Mouse (Mus musculus): ENCODE results near the gene Rexo2. TPM values are rescaled to one million over a fixed set of nuclear protein-coding genes. Genes with fewer than 3 reads are reported as not detected.

Gene Rexo2
- polyA plus RNA-seq, 1 experiment from 2014 or later = 119 TPM

GRCm38 (mm10) chr9:48504741-48505365 is 24.4 kb upstream of the Rexo2 start:
- no peak overlapping the region; the same call in 1 of the 2 replicates for H3K27ac ChIP-seq (ENCODE audit: low read length)

GRCm38 (mm10) chr9:48503001-48503400 is 22.6 kb upstream of the Rexo2 start:
- H3K27me3 ChIP-seq (ENCODE audit: control insufficient read depth, insufficient read depth, low read depth, low read length) = no peaks in the 10 kb centered on the region; the same call in 1 of the 2 replicates

More at GRCm38 (mm10) chr9:48504741-48505365, 24.4 kb upstream of the Rexo2 start:
- WGBS = 59% methylated on average over 8 of the region's 8 CpGs
- no peak for ATAC-seq
- Histone ChIP-seq H3K27me3 (ENCODE audit: control insufficient read depth, insufficient read depth, low read depth, low read length) (no peaks in the 10 kb centered on the region; the same call in 1 of the 2 replicates), H3K4me3 (ENCODE audit: low read depth, low read length) (no peak overlapping the region), H3K36me3 (ENCODE audit: control insufficient read depth, insufficient read depth, low read length) (no peaks in the 10 kb centered on the region), H3K9ac (ENCODE audit: low read depth, low read length) (no peak overlapping the region), H3K4me2 (ENCODE audit: low read length) (no peak overlapping the region), H3K4me1 (ENCODE audit: control insufficient read depth, insufficient read depth, low read length) (no peaks in the 10 kb centered on the region), H3K9me3 (replicated peaks; ENCODE audit: control insufficient read depth, low read length, poor library complexity, severe bottlenecking) (no peaks in the 10 kb centered on the region)

GRCm38 (mm10) chr9:48501192-48501591 is 20.8 kb upstream of the Rexo2 start:
- H3K27me3 ChIP-seq (ENCODE audit: control insufficient read depth, insufficient read depth, low read depth, low read length) = no peaks in the 10 kb centered on the region; the same call in none of the 2 replicates
- H3K36me3 ChIP-seq (ENCODE audit: control insufficient read depth, insufficient read depth, low read length) = no peaks in the 10 kb centered on the region
- H3K4me3 ChIP-seq (ENCODE audit: low read depth, low read length) = no peak overlapping the region
- 81% methylated on average over 7 of the region's 7 CpGs for WGBS
- H3K9me3 ChIP-seq (replicated peaks; ENCODE audit: control insufficient read depth, low read length, poor library complexity, severe bottlenecking) = no peaks in the 10 kb centered on the region
- no peak overlapping the region for H3K4me2 ChIP-seq (ENCODE audit: low read length)
- no peak for ATAC-seq
- H3K9ac ChIP-seq (ENCODE audit: low read depth, low read length) = no peak overlapping the region
- H3K4me1 ChIP-seq (ENCODE audit: control insufficient read depth, insufficient read depth, low read length) = peaks cover 2% of the 10 kb centered on the region
- H3K27ac ChIP-seq (ENCODE audit: low read length) = no peak overlapping the region

More at GRCm38 (mm10) chr9:48503001-48503400, 22.6 kb upstream of the Rexo2 start:
- no peak for ATAC-seq
- no peak overlapping the region for H3K27ac ChIP-seq (ENCODE audit: low read length)
- 68% methylated on average over 2 of the region's 2 CpGs for WGBS
- H3K4me3 ChIP-seq (ENCODE audit: low read depth, low read length) = no peak overlapping the region
- H3K36me3 ChIP-seq (ENCODE audit: control insufficient read depth, insufficient read depth, low read length) = no peaks in the 10 kb centered on the region
- H3K9ac ChIP-seq (ENCODE audit: low read depth, low read length) = no peak overlapping the region
- H3K4me1 ChIP-seq (ENCODE audit: control insufficient read depth, insufficient read depth, low read length) = no peaks in the 10 kb centered on the region
- no peak overlapping the region for H3K4me2 ChIP-seq (ENCODE audit: low read length)
- H3K9me3 ChIP-seq (replicated peaks; ENCODE audit: control insufficient read depth, low read length, poor library complexity, severe bottlenecking) = no peaks in the 10 kb centered on the region

GRCm38 (mm10) chr9:48495548-48495932 is 15.1 kb upstream of the Rexo2 start:
- Histone ChIP-seq H3K4me1 (ENCODE audit: control insufficient read depth, insufficient read depth, low read length) (peaks cover 16% of the 10 kb centered on the region), H3K27ac (ENCODE audit: low read length) (peak overlapping the region; percentile 95), H3K9ac (ENCODE audit: low read depth, low read length) (peak overlapping the region; percentile 84), H3K27me3 (ENCODE audit: control insufficient read depth, insufficient read depth, low read depth, low read length) (no peaks in the 10 kb centered on the region; the same call in 1 of the 2 replicates), H3K9me3 (replicated peaks; ENCODE audit: control insufficient read depth, low read length, poor library complexity, severe bottlenecking) (no peaks in the 10 kb centered on the region), H3K4me2 (ENCODE audit: low read length) (peak overlapping the region; percentile 95), H3K4me3 (ENCODE audit: low read depth, low read length) (peak overlapping the region; percentile 89), H3K36me3 (ENCODE audit: control insufficient read depth, insufficient read depth, low read length) (peaks cover 8% of the 10 kb centered on the region; the same call in 1 of the 2 replicates)
- WGBS = 2% methylated on average over 34 of the region's 34 CpGs
- ATAC-seq = peak; percentile 75

GRCm38 (mm10) chr9:48494817-48495547 is 14.6 kb upstream of the Rexo2 start, which contains the start of the genes Rbm7 and Gm5617:
Rbm7 (minus strand) TSS chr9:48495299.
Gm5617 (plus strand) TSS chr9:48495442.
- H3K9me3 ChIP-seq (replicated peaks; ENCODE audit: control insufficient read depth, low read length, poor library complexity, severe bottlenecking) = no peaks in the 10 kb centered on the region
- no peaks in the 10 kb centered on the region; the same call in 1 of the 2 replicates for H3K27me3 ChIP-seq (ENCODE audit: control insufficient read depth, insufficient read depth, low read depth, low read length)
- peaks cover 12% of the 10 kb centered on the region; the same call in 1 of the 2 replicates for H3K36me3 ChIP-seq (ENCODE audit: control insufficient read depth, insufficient read depth, low read length)
- WGBS = under 1% methylated on average over 72 of the region's 72 CpGs
- H3K27ac ChIP-seq (ENCODE audit: low read length) = peak within 1 kb of the TSS; percentile 95
- peak within 1 kb of the TSS; percentile 89 for H3K4me3 ChIP-seq (ENCODE audit: low read depth, low read length)
- H3K4me1 ChIP-seq (ENCODE audit: control insufficient read depth, insufficient read depth, low read length) = peaks cover 16% of the 10 kb centered on the region
- peak; percentile 100 for ATAC-seq
- peak within 1 kb of the TSS; percentile 95 for H3K9ac ChIP-seq (ENCODE audit: low read depth, low read length)
- peak within 1 kb of the TSS; percentile 95 for H3K4me2 ChIP-seq (ENCODE audit: low read length)

- H3K9ac ChIP-seq (ENCODE audit: low read depth, low read length) = 0 out of 2 replicates have a peak overlapping the region, but pooled peaks have one; percentile 30
- WGBS = 35% methylated on average over 20 of the region's 20 CpGs
These were observed 1.1 kb upstream of the Rexo2 start for GRCm38 (mm10) chr9:48481214-48482134.

GRCm38 (mm10) chr9:48479838-48480410 is 499 bp downstream of the Rexo2 start:
- peaks cover 10% of the 10 kb centered on the region for H3K4me1 ChIP-seq (ENCODE audit: control insufficient read depth, insufficient read depth, low read length)
- H3K9ac ChIP-seq (ENCODE audit: low read depth, low read length) = peak overlapping the region; percentile 86
- ATAC-seq = peak; percentile 83
- no peaks in the 10 kb centered on the region for H3K9me3 ChIP-seq (replicated peaks; ENCODE audit: control insufficient read depth, low read length, poor library complexity, severe bottlenecking)
- H3K36me3 ChIP-seq (ENCODE audit: control insufficient read depth, insufficient read depth, low read length) = no peaks in the 10 kb centered on the region
- no peaks in the 10 kb centered on the region for H3K27me3 ChIP-seq (ENCODE audit: control insufficient read depth, insufficient read depth, low read depth, low read length)
- peak overlapping the region; percentile 93 for H3K4me2 ChIP-seq (ENCODE audit: low read length)
- WGBS = 7% methylated on average over 25 of the region's 25 CpGs
- no peak overlapping the region for H3K27ac ChIP-seq (ENCODE audit: low read length)
- H3K4me3 ChIP-seq (ENCODE audit: low read depth, low read length) = peak overlapping the region; percentile 95

More at GRCm38 (mm10) chr9:48481214-48482134, 1.1 kb upstream of the Rexo2 start:
- Histone ChIP-seq H3K9me3 (replicated peaks; ENCODE audit: control insufficient read depth, low read length, poor library complexity, severe bottlenecking) (no peaks in the 10 kb centered on the region), H3K27me3 (ENCODE audit: control insufficient read depth, insufficient read depth, low read depth, low read length) (no peaks in the 10 kb centered on the region), H3K4me3 (ENCODE audit: low read depth, low read length) (peak overlapping the region; percentile 95), H3K4me2 (ENCODE audit: low read length) (peak overlapping the region; percentile 93), H3K36me3 (ENCODE audit: control insufficient read depth, insufficient read depth, low read length) (no peaks in the 10 kb centered on the region), H3K4me1 (ENCODE audit: control insufficient read depth, insufficient read depth, low read length) (peaks cover 10% of the 10 kb centered on the region), H3K27ac (ENCODE audit: low read length) (no peak overlapping the region)
- no peak for ATAC-seq

GRCm38 (mm10) chr9:48478808-48479207 is 1.6 kb downstream of the Rexo2 start:
- ATAC-seq = no peak
- no peak overlapping the region for H3K27ac ChIP-seq (ENCODE audit: low read length)
- no peak overlapping the region for H3K4me3 ChIP-seq (ENCODE audit: low read depth, low read length)
- H3K27me3 ChIP-seq (ENCODE audit: control insufficient read depth, insufficient read depth, low read depth, low read length) = no peaks in the 10 kb centered on the region
- H3K4me1 ChIP-seq (ENCODE audit: control insufficient read depth, insufficient read depth, low read length) = peaks cover 10% of the 10 kb centered on the region
- H3K9me3 ChIP-seq (replicated peaks; ENCODE audit: control insufficient read depth, low read length, poor library complexity, severe bottlenecking) = no peaks in the 10 kb centered on the region
- H3K36me3 ChIP-seq (ENCODE audit: control insufficient read depth, insufficient read depth, low read length) = no peaks in the 10 kb centered on the region
- no peak overlapping the region for H3K4me2 ChIP-seq (ENCODE audit: low read length)
- 94% methylated on average over 4 of the region's 4 CpGs for WGBS
- no peak overlapping the region for H3K9ac ChIP-seq (ENCODE audit: low read depth, low read length)

Measured in midbrain, embryonic 16.5 days (tissue).